Mouse (Mus musculus) kidney, postnatal 10 days (tissue): ENCODE data around the gene Prpf40b.
"Not testable (repeated sequence)": the region's sequence is repeated elsewhere in the genome, so short reads cannot be mapped to it uniquely, and the experiment has no call there.

ENCODE experiments used
- DNase-seq: peaks from one replicate; pipeline ENCODE4 v3.0.0; 2021; ENCODE audit warnings: mixed read lengths

Prpf40b gene

GRCm38 (mm10) chr15:99294813-99295374, at the start of gene Prpf40b:
TSS of gene Prpf40b (plus strand) at chr15:99295087.
- peak; percentile 96 for DNase-seq

GRCm38 (mm10) chr15:99246736-99247135, 48.2 kb upstream of the Prpf40b start:
- not testable (repeated sequence) for DNase-seq

GRCm38 (mm10) chr15:99248972-99249371, 45.9 kb upstream of the Prpf40b start:
- no peak for DNase-seq

- no peak for DNase-seq
Measured at GRCm38 (mm10) chr15:99249938-99250337, 44.9 kb upstream of the Prpf40b start.

- DNase-seq, result peak; percentile 34
Measured at GRCm38 (mm10) chr15:99251111-99251510, 43.8 kb upstream of the Prpf40b start.

- peak; percentile 99 for DNase-seq
Measured at GRCm38 (mm10) chr15:99251626-99252380, 43.1 kb upstream of the Prpf40b start, which contains the start of gene Mcrs1. TSS of gene Mcrs1 (minus strand) at chr15:99251961.

GRCm38 (mm10) chr15:99252381-99253174, 42.3 kb upstream of the Prpf40b start:
- DNase-seq, result peak; percentile 86

GRCm38 (mm10) chr15:99253175-99253479, 41.8 kb upstream of the Prpf40b start:
- not testable (repeated sequence) for DNase-seq

GRCm38 (mm10) chr15:99253772-99254171, 41.1 kb upstream of the Prpf40b start:
- no peak for DNase-seq

GRCm38 (mm10) chr15:99254477-99255005, 40.3 kb upstream of the Prpf40b start:
- DNase-seq, result no peak

- no peak for DNase-seq
Measured at GRCm38 (mm10) chr15:99255241-99255749, 39.6 kb upstream of the Prpf40b start.

- no peak for DNase-seq
Measured at GRCm38 (mm10) chr15:99259167-99259729, 35.6 kb upstream of the Prpf40b start.

- DNase-seq, result peak; percentile 89
Measured at GRCm38 (mm10) chr15:99259730-99260252, 35.1 kb upstream of the Prpf40b start.

- no peak for DNase-seq
Measured at GRCm38 (mm10) chr15:99262702-99263101, 32.2 kb upstream of the Prpf40b start.

- no peak for DNase-seq
Measured at GRCm38 (mm10) chr15:99264363-99264762, 30.5 kb upstream of the Prpf40b start.

- DNase-seq, result peak; percentile 83
Measured at GRCm38 (mm10) chr15:99265679-99266078, 29.2 kb upstream of the Prpf40b start.

GRCm38 (mm10) chr15:99276095-99276494, 18.8 kb upstream of the Prpf40b start:
- no peak for DNase-seq

GRCm38 (mm10) chr15:99278271-99278670, 16.6 kb upstream of the Prpf40b start:
- no peak for DNase-seq

- DNase-seq, result no peak
Measured at GRCm38 (mm10) chr15:99283456-99283855, 11.4 kb upstream of the Prpf40b start.

- peak; percentile 60 for DNase-seq
Measured at GRCm38 (mm10) chr15:99284527-99285188, 10.2 kb upstream of the Prpf40b start.

GRCm38 (mm10) chr15:99285189-99285535, 9.7 kb upstream of the Prpf40b start:
- DNase-seq, result no peak

- DNase-seq, result no peak
Measured at GRCm38 (mm10) chr15:99290586-99290985, 4.3 kb upstream of the Prpf40b start.
